Mouse (Mus musculus): ENCODE measurements around the gene Slc15a3.

The Slc15a3 gene

DNA sequence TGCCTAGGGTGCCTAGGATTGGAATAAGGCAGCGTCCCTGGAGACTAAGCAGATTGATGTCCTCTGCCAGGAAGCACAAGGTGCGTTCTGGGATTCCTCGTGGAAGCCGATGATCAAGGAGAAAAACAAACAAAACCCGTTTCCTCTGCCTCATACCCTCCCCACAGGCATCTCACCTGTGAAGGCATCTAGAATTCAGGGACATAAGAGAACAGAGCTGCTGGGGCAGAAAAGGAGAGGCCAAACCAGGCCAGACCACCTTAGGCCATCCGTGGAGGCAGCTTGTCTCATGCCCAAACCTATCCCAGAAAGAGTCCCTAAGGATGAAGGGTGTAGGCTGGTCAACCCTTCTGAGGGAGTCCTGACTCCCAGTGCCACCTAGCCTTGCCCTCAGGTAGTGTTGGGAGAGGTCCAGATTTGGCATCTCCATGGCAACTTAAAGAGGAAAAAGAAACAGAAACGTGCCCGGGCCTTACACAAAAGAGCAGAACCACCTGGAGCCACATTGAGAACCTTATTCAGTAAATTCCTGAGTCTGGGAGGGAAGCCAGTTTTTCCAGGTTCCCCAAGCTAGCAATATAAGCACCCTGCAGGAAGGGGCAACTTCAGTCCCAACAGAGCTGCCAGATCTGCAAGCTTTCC lies 30.5 kb downstream of the Slc15a3 start, which contains the start of gene Tmem132a:
Gene Tmem132a (minus strand): TSS at position 55 of the 642 bp plus-strand sequence.
- no peak for DNase-seq (ENCODE audit: extremely low spot score)

DNA sequence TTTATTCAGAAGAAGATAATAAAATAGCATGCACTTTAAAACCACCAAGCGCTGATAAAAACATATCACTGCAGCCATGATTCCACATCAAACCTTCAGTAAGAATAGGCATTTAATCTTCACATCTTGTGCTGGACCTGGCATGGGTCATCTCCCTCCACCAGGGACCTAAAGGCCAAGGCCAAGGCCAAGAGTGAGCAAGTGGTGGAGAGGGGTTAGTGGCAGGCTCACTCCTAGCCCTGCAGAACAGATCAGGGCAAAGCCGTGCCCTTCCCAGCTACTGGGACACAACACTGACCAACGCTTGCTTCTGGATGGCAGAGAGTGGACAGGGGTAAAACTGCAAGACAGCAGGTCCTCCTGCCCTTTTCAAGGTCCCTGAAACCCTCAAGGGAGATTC lies 31.1 kb downstream of the Slc15a3 start:
- no peak for DNase-seq (ENCODE audit: extremely low spot score)

DNA sequence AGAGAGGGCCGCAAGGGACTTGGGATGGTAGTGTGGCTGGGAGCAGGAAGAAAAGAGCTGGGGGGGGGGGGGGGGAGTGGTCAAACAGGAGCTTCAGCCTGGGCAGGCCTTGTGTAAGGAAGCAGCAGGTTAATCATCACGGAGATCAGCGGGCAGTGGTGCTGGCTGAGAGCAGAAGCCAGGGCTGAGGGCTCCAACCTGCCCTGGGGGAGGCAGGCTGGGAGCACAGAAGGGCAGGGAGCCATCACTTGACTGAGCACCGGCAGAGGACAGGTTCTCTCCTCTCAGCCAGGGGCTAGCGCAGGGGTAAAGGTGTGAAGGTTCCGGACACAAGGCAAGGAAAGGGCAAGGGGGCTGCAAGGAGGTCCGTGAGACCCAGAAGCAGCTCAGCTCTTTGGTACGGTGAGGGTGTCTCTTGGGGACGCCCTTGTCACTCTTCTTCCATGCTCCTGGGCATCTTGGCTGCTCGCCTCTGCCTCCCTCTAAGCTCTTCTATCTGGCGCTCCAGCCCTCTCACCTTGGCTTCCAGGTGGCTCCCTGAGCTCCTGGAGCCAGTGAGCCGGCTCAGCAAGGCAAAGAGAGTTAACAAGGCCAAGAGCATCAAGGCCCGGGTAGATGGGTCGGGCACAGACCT lies 31.9 kb downstream of the Slc15a3 start:
- DNase-seq (ENCODE audit: extremely low spot score), result no peak

DNA sequence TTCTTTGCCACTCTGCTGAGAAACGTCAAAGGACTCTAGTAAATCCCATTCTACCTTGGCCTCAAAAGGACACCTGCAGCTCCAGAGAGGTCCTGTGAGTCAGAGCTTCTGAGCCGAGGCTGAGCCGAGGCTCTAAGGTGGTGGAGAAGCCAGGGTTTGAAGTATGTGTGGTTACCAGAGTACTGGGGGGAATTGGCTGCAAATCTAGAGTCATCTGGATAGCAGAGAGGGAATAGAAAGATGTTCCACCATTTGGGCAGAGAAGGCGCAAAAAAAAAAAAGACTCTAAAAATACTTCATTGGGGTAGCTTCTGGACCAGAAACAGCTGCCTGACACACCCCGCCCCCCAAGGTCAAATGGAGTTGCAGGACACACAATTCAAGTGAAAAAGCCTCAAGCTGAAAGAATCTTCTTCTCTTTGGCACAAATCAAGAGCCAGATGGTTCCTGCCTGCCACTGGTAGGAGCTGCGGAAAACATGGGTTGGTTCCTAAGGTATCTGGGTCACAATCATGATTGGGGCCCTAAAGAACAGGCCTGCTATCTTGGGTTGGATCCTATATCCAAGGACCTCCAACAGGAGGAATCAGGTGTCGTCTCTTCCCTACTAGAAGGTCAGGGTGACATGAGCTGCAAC lies 38.8 kb downstream of the Slc15a3 start:
- DNase-seq (ENCODE audit: extremely low spot score), result no peak

DNA sequence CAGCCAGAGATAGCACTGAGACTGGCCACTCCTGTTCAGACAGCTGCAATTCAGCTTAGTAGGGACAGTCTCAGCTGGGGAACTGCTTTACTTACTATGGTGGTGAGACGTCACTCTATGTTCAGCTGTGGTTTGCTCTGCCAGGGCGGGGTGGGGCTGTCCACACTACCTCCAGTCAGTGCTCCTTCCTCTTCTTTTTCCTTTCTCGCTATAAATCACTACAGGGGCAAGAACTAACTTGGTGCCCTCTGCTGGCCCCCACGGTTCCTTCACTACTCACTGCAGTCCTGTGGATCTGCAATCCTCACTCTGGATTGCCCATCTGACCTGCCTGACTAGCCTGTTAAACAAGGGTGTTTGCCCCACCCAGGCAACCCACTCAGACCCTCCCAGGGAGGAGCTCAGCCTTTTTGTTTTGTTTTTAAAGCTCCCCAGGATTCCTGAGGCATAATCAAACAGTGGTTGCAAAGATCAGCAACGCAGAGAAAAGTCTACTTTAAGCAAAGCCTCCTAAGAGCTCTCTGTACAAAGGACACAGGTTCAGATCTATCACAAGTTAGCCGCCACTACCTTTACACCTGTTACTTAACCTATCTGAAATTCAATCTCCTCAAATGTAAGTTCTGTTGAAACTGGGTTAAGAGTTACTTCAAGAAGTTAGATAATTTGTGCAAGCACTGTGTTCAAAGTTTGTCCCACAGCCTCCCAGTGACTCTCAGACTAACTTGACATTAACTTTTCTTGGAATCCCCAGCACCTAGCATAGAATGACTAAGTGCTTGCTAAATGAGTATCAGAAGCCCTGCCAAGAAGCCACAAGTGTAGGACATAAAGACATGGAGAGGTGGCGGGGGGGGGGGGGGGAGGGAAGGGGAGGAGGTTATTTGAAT lies 40.8 kb downstream of the Slc15a3 start:
- DNase-seq (ENCODE audit: extremely low spot score), result peak; percentile 12

DNA sequence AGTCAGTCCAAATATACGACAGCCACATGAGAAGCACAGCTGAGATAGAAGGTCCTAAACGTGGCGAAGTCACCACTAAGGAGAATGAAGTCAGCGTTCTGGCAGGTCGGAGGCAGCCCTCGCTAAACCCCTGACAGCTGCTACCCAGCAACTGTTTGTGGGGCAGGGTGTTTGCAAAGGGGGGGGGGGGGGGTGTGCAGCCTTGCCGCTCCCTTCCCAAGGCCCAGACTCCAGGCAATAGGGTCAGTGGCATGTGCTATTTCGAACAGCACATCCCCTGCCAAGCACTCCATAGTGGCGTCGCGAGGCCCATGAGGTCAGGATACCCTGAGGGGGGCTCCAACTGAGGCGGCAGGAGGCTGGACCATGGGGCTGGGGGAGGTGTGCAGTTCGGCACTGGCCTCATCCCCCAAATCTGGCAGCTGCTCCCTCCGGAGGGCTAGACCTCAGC lies 41.5 kb downstream of the Slc15a3 start:
- no peak for DNase-seq (ENCODE audit: extremely low spot score)

DNA sequence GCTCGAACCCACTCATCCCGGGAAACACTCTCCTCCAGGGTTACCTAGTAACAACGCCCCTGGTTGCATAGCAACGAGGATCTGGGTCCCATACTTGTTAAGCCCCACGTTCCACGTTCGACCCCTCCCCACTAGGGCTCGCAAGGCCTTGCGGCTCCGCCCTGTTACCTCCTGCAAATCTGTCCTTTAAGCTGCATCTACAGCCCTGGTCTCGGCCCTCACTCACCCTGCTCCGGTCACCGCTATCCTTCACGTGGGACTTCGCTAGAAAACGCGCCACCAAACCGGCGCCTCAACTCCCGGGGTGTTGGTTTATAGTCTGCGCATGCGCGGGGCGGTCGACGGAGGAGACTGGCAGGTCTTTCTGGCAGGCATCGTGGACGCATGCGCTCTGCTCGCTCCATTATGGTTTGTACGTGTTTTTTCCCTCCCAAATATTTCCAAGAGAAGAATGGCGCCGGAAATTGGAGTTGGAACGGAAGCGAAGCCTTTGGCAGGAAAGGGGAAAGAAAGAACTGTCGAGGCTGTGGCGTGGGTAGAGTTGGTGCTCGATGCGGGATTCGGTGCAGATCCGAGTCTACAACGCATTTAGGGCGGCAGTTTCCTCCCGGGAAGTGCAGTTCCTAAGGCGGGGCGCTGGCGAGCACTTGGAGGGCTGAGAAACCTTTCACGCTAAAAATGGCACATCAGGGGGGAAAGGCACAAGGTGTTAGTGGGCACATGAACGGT lies 42.1 kb downstream of the Slc15a3 start, which contains the start of gene Tmem109:
Gene Tmem109 (minus strand): TSS at position 576 of the 729 bp plus-strand sequence.
- DNase-seq (ENCODE audit: extremely low spot score), result peak; percentile 97

DNA sequence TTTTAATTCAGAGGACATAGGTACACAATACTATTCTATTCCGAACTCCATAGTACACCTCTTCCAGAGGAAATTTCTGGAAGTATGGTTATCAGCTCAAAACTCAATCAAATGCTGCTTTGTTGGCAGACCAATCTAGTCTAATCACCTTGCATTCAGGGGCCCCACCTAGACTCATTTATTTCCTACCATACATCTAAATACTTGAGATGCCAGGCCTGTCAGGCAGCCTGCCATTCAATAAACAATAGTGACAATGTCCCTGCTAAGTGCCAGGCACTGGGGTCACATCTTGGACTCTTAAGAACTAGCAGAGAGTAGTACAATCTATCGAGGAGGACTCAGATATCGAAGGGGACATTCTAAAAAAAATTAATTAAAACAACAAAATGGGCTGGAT lies 52.7 kb downstream of the Slc15a3 start:
- DNase-seq (ENCODE audit: extremely low spot score), result no peak

DNA sequence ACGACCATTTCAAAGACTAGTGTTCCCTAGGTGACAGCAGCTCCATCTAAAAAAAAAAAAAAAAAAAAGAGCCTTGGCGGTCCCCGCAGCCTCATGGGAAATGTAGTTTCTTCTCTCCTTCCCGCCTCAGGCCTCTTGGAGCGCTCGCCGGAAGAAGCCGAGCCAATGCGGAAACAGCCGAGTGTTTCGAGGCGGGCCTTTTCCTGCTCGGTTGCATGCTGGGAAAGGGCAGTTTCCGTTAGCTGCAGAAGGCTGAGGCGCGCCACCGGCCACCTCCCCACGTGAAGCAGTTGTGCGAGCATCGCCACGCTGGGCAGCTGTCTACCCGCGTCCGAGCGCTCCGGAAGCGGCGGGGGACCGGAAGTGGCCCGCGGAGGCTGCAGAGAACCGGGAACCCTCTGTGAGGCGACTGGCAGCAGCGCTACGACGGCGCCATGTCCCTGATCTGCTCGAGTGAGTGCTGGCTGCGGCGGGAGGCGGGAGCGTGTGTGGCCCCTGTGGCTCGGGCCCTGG lies 55.5 kb downstream of the Slc15a3 start, which contains the start of gene Prpf19:
Gene Prpf19 (plus strand): TSS at position 216 of the 513 bp plus-strand sequence.
- peak; percentile 96 for DNase-seq (ENCODE audit: extremely low spot score)

DNA sequence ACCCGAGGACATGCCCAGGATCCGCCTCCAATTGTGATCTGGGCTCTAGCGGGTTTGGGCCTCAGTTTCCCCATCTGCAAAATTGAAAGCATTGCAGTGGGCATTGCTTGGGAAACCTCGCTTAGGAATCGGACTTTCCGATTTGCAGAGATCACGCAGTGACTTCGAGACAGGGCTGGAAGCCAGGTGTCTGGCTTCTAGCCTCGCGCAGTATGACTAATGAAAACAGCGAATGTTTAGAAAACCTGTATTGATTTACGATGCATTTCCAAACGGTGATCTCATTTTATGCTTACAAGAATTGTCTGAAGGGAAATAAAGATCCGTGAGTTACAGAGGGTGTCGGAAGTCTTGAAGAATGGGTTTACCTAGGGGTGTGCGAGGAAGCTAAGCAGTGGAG lies 56.2 kb downstream of the Slc15a3 start:
- DNase-seq (ENCODE audit: extremely low spot score), result no peak

DNA sequence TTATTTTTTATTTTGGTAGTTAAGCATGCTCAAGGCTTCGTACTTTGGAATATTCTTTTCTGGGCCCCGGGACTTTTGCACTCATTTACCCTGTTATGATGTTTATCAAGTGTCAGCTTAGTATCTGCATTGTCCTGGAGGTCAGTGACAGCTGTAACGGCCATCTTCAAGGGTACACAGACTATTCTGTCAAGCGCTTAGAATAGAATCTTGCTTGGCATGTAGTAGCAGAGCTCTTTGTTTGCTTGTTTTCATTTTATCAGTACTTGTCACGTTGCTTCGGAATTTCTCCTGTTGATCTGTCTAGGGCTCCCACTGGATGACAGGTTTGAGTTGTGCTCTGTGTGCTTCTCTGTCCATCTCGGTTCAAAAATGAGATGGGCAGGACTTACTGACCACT lies 57.3 kb downstream of the Slc15a3 start:
- no peak for DNase-seq (ENCODE audit: extremely low spot score)

DNA sequence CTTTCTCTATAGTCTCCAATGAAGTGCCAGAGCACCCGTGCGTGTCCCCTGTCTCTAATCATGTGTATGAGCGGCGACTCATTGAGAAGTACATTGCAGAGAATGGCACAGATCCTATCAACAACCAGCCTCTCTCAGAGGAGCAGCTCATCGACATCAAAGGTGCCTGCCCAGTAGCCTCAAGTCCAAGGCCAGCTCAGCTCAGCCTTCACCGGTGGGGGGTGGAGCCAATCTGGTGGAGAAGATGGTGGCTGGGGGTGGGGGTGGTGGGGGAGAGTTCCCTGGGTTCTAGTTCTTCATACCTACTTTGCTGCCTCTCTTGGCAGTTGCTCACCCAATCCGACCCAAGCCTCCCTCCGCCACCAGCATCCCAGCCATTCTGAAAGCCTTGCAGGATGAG lies 58.0 kb downstream of the Slc15a3 start:
- no peak for DNase-seq (ENCODE audit: extremely low spot score)

DNA sequence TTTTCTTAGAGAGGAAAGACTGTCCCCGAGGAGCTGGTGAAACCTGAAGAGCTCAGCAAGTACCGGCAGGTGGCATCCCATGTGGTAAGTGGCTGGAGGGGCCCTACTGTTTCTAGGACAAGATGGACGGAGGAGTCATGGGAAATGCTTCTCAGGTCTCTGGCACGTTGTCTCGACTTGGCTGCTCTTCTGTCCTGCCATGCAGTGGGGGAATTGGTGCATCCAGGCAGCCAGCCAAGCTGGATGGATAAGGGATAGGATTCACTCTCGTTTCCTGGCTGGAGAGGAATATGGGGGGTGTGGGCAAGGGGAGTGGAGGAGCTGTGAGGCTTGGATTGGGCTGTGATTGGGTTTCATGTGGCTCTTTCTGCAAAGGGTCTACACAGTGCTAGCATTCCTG lies 60.8 kb downstream of the Slc15a3 start:
- no peak for DNase-seq (ENCODE audit: extremely low spot score)

DNA sequence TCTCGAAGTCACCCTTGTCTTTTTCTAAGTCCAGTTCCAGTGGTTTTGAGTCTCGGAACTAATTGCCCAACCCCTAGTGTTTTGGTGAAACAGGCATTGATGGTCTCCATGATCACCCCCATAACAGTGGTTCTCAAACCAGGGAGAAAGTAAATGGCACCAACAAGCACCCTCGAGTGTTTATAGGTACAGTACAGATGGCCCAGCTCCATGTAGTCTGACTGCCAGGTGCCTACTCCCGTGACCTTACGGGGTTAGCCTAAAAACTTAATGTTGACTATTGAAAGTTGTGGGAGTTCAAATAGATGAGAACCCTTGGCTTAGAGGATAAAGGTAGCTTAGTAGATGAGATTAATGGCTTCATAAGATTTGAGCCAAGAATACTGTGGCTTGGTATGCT lies 61.5 kb downstream of the Slc15a3 start:
- DNase-seq (ENCODE audit: extremely low spot score), result no peak

DNA sequence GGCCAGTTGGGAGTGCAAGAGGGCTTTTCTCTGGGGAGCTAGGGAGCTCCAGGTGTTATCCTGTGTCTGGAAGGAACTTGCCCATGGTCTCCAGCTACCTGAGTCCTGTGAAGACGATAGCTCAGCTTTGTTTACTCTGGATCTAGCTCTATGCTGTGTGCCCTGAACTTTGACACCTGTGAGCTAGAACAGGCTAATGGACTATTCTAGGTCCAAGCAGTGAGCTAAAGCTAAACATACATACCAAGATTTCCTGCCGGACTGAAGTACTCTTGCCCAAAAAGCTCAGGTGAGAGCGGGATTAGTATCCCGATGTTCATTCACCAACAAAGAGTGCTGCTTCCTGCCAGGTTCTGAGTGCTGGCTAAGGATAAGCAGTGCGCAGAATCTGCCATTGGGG lies 65.0 kb downstream of the Slc15a3 start:
- no peak for DNase-seq (ENCODE audit: extremely low spot score)

DNA sequence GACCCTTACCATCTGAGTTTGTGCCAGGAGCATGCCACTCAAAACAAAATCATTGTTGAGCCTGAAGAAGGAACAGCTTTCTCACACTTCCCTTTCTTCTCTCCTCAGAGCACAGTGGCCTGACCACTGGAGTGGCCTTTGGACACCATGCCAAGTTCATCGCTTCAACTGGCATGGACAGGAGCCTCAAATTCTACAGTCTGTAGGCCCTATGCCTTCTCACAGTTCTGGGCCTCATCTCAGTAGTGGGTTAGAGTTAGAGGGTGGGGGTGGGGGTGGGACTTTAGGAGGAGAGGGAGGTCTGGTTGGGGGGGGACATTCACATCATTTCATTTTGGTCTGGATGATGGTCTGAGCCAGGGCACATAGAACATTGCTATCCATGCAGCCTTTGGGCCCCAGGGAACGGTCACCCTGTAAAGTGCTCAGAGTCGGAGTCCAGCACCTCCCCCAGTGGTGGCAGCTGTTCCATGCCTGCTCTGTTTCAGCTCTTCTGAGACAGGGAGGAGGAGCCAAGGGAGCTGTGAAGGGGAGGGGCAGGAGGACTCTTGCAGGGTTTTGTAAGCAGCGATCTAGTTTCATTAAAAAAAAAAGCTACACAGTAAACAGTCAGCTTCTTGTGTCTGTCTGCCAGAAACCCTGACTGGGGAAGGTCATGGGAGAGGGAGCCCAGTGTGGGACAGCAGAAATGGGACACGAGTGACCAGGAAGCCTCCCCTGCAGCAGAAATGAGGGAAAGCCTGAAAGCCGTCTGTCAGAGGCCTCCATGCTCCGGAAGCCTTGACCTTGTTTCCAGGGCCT lies 65.6 kb downstream of the Slc15a3 start:
- DNase-seq (ENCODE audit: extremely low spot score), result no peak

DNA sequence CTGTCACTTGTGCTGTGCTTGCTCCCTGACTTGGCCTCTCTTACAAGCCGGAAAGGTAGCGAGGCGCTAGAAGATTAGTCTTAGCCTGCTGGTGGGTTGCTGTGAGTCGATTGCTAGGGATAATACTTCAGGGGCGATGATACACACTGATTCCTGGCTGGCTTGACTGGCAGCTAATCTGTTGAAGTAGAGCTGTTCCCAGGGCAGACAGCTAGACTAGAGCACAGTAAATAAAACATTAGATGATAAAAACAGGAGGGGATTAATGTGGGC lies 66.1 kb downstream of the Slc15a3 start:
- DNase-seq (ENCODE audit: extremely low spot score), result no peak

DNA sequence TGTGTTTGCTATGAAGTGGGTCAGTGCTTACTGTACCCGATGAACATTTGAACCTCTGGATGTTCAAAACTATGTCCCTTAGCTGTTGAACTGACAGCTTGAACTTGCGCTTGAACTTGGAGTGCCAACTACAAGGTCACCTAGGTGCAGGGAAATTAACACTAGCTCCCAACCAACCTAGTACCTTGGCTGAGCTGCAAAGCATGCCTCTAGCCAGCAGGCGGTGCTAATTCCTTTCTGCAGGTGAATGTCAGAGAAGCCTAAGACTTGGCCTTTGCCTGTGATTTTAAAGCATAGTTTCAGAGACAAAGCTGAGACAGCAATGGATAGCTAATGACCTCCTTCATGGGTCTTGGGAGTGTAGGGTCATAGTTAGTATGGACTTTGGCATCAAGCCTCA lies 68.4 kb downstream of the Slc15a3 start:
- DNase-seq (ENCODE audit: extremely low spot score), result peak; percentile 57

Measured in embryo, embryonic 9.5 days (tissue).